Comparison of ENCODE assay signal across 8 mouse cellular contexts in the genomic region with DNA sequence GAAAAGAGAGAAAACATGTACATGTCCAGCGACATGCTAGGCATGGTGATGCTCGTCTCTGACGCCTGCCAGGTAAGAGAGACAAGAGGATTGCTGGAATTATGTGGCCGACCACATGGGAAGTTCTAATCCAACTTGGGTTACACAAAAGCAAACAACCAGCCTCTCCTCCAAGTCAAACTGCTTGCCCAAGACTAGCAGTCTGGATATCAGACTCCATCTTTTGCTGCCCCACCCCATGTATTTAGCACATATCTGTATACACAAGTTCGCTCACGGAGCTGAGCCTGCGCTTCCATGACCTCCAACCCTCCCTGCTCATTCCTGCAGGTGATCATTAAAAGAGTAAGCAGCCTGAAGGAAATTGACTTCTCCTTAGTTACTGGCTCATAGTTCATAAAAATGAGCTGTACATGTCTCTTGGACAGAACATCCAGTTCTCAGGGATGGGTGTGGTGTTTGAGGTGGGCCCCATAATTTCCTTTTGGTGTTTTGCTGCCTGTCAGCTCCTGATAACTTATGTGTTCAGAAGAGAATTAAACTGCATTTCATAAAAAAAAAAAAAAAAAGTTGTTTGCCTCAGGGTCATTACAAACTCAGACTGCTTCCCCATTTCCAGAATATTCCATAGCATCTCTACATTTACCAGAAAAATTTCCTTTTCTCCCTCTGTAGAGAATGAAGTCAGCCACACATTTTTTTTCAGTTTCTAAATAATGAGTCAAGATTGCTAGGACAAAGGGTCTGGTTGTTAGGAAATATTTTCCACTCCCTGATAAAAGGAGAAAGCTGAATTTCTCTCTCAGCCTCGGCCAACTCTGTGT. TPM values are rescaled to one million over a fixed set of nuclear protein-coding genes. Genes with fewer than 3 reads are reported as not detected.
DNase-seq lines count a peak whose midpoint lies in the region; ATAC-seq and TF ChIP-seq lines count a peak whose summit lies in the region.

No protein-coding gene starts in this region.

- peak overlapping the region; percentile 76; the same call in 1 of the 2 replicates for H3K4me3 ChIP-seq in G1E (ENCODE audit: low read depth, low read length)
- peak overlapping the region; percentile 82 for H3K4me3 ChIP-seq in heart, embryonic 15.5 days
- peak overlapping the region; percentile 59 for H3K4me3 ChIP-seq in liver, embryonic 11.5 days (ENCODE audit: low read depth, low read length)
- H3K4me3 ChIP-seq in stomach, embryonic 15.5 days (replicated peaks) = peak overlapping the region; percentile 74

- H3K27me3 ChIP-seq in G1E (ENCODE audit: insufficient read depth, low read length) = peaks cover 9% of the 10 kb centered on the region
- peaks cover 3% of the 10 kb centered on the region; the same call in 1 of the 2 replicates for H3K27me3 ChIP-seq in heart, embryonic 15.5 days
- peaks cover 4% of the 10 kb centered on the region; the same call in 1 of the 2 replicates for H3K27me3 ChIP-seq in liver, embryonic 11.5 days (replicated peaks; ENCODE audit: control insufficient read depth, insufficient read depth, low read length)
- H3K27me3 ChIP-seq in stomach, embryonic 15.5 days (replicated peaks) = no peaks in the 10 kb centered on the region

- peak overlapping the region; percentile 92 for H3K4me2 ChIP-seq in heart, embryonic 15.5 days
- H3K4me2 ChIP-seq in liver, embryonic 11.5 days = peak overlapping the region; percentile 99
- H3K4me2 ChIP-seq in stomach, embryonic 15.5 days = peak overlapping the region; percentile 98

- H3K27ac ChIP-seq in heart, embryonic 15.5 days = peak overlapping the region; percentile 86
- H3K27ac ChIP-seq in liver, embryonic 11.5 days (ENCODE audit: low read depth, low read length) = peak overlapping the region; percentile 79
- peak overlapping the region; percentile 84 for H3K27ac ChIP-seq in stomach, embryonic 15.5 days

- no peaks in the 10 kb centered on the region for H3K36me3 ChIP-seq in G1E (replicated peaks)
- no peaks in the 10 kb centered on the region for H3K36me3 ChIP-seq in heart, embryonic 15.5 days
- no peaks in the 10 kb centered on the region for H3K36me3 ChIP-seq in liver, embryonic 11.5 days (ENCODE audit: control insufficient read depth, insufficient read depth, low read length)
- no peaks in the 10 kb centered on the region for H3K36me3 ChIP-seq in stomach, embryonic 15.5 days

- peak; percentile 55 for DNase-seq in G1E (ENCODE audit: low spot score)
- peak; percentile 89 for DNase-seq in c-Kit-positive CD71-positive TER-119-negative erythroid progenitor cells, embryonic 14.5 days (ENCODE audit: low read depth)
- DNase-seq in liver, embryonic 11.5 days (ENCODE audit: low spot score) = no peak
- DNase-seq in frontal cortex, postnatal 36 days (ENCODE audit: low spot score in 2 of 2) = no peak
- no peak for DNase-seq in cerebellum, adult 18-20 months
- no peak for DNase-seq in adrenal gland, postnatal 36 days

- no peak for TF ChIP-seq CTCF in G1E (IDR thresholded peaks at IDR 0.05; ENCODE audit: low read depth, low read length)

- no peak overlapping the region for H3K9ac ChIP-seq in heart, embryonic 15.5 days
- H3K9ac ChIP-seq in liver, embryonic 11.5 days (ENCODE audit: low read depth, low read length) = peak overlapping the region; percentile 54
- no peak overlapping the region for H3K9ac ChIP-seq in stomach, embryonic 15.5 days

- ATAC-seq in G1E (ENCODE audit: extremely low read depth, insufficient number of reproducible peaks, low FRiP score, poor library complexity, severe bottlenecking) = peak; percentile 40; the same call in 1 of the 2 replicates
- no peak for ATAC-seq in heart, embryonic 15.5 days (replicated peaks; ENCODE audit: insufficient number of reproducible peaks, insufficient read depth, low FRiP score, low read depth)
- ATAC-seq in liver, embryonic 11.5 days (replicated peaks; ENCODE audit: low FRiP score) = peak; percentile 67
- no peak for ATAC-seq in stomach, embryonic 15.5 days (ENCODE audit: insufficient read depth, low FRiP score, low read depth)

- 69% methylated on average over 8 of the region's 8 CpGs for WGBS in heart, embryonic 15.5 days
- WGBS in liver, embryonic 11.5 days = 51% methylated on average over 8 of the region's 8 CpGs
- WGBS in stomach, embryonic 15.5 days = 64% methylated on average over 8 of the region's 8 CpGs

- no peaks in the 10 kb centered on the region for H3K9me3 ChIP-seq in G1E (replicated peaks)
- H3K9me3 ChIP-seq in heart, embryonic 15.5 days (replicated peaks) = no peaks in the 10 kb centered on the region
- H3K9me3 ChIP-seq in liver, embryonic 11.5 days (ENCODE audit: control insufficient read depth, low read length) = no peaks in the 10 kb centered on the region
- no peaks in the 10 kb centered on the region for H3K9me3 ChIP-seq in stomach, embryonic 15.5 days

- H3K4me1 ChIP-seq in G1E (ENCODE audit: insufficient read depth, low read depth, low read length) = peaks cover 46% of the 10 kb centered on the region
- H3K4me1 ChIP-seq in heart, embryonic 15.5 days (replicated peaks) = peaks cover 50% of the 10 kb centered on the region
- H3K4me1 ChIP-seq in liver, embryonic 11.5 days (replicated peaks; ENCODE audit: control insufficient read depth, insufficient read depth, low read length) = peaks cover 37% of the 10 kb centered on the region
- H3K4me1 ChIP-seq in stomach, embryonic 15.5 days = peaks cover 12% of the 10 kb centered on the region

RNA-seq across cellular contexts. Expression of a gene that starts 0.7 kb away (rescaled TPM):
- total RNA-seq in G1E (2014; fragmentation: Nextera tagmentation) (not detected in 2 replicates), G1E (2017) (not detected in 2 replicates)
- polyA plus RNA-seq in G1E (2012) = not detected in 2 replicates
- polyA plus RNA-seq in heart, embryonic 15.5 days (2015; fragmentation: Nextera tagmentation; extraction: Ambion mirVana) = 0.29 and 0.37 TPM in 2 replicates
- 0.23 TPM in 1 of 2 replicates, not detected in the other for polyA plus RNA-seq in liver, embryonic 11.5 days (2014; fragmentation: Nextera tagmentation; extraction: Ambion mirVana)
- polyA plus RNA-seq in stomach, embryonic 15.5 days (2015; fragmentation: Nextera tagmentation; extraction: Ambion mirVana) = 0.17 and 0.22 TPM in 2 replicates
- total RNA-seq in adrenal gland, postnatal 36 days (2021) = 1 to 10 TPM; 1.1 to 2.1 TPM

RNA-seq across cellular contexts. Expression of a gene that starts 26.3 kb away (rescaled TPM):
- total RNA-seq in G1E (2014; fragmentation: Nextera tagmentation) = 4.4 and 4.9 TPM in 2 replicates
- 0.58 and 1.7 TPM in 2 replicates for total RNA-seq in G1E (2017)
- polyA plus RNA-seq in G1E (2012) = 0.07 and 0.10 TPM in 2 replicates
- polyA plus RNA-seq in heart, embryonic 15.5 days (2015; fragmentation: Nextera tagmentation; extraction: Ambion mirVana) = 53.9 and 55.8 TPM in 2 replicates
- polyA plus RNA-seq in liver, embryonic 11.5 days (2014; fragmentation: Nextera tagmentation; extraction: Ambion mirVana) = 73.4 and 77.6 TPM in 2 replicates
- polyA plus RNA-seq in stomach, embryonic 15.5 days (2015; fragmentation: Nextera tagmentation; extraction: Ambion mirVana) = 31.2 and 33.4 TPM in 2 replicates
- total RNA-seq in adrenal gland, postnatal 36 days (2021) = 100 to 1,000 TPM in 1 of 2 experiments, 10 to 100 TPM in 1; 85.0 to 104 TPM

RNA-seq across cellular contexts. Expression of a gene that starts 52.2 kb away (rescaled TPM):
- total RNA-seq in G1E (2014; fragmentation: Nextera tagmentation) = not detected in 2 replicates
- 0.87 TPM in 1 of 2 replicates, not detected in the other for total RNA-seq in G1E (2017)
- not detected in 2 replicates for polyA plus RNA-seq in G1E (2012)
- 4.1 and 6.2 TPM in 2 replicates for polyA plus RNA-seq in heart, embryonic 15.5 days (2015; fragmentation: Nextera tagmentation; extraction: Ambion mirVana)
- 8.7 and 10.6 TPM in 2 replicates for polyA plus RNA-seq in liver, embryonic 11.5 days (2014; fragmentation: Nextera tagmentation; extraction: Ambion mirVana)
- 5.0 and 6.8 TPM in 2 replicates for polyA plus RNA-seq in stomach, embryonic 15.5 days (2015; fragmentation: Nextera tagmentation; extraction: Ambion mirVana)
- 1 to 10 TPM; 6.8 to 7.8 TPM for total RNA-seq in adrenal gland, postnatal 36 days (2021)

RNA-seq across cellular contexts. Expression of a gene that starts 53.5 kb away (rescaled TPM):
- total RNA-seq in G1E (2014; fragmentation: Nextera tagmentation) = not detected in 2 replicates
- not detected in 2 replicates for total RNA-seq in G1E (2017)
- polyA plus RNA-seq in G1E (2012) = not detected in 2 replicates
- not detected in 2 replicates for polyA plus RNA-seq in heart, embryonic 15.5 days (2015; fragmentation: Nextera tagmentation; extraction: Ambion mirVana)
- not detected in 2 replicates for polyA plus RNA-seq in liver, embryonic 11.5 days (2014; fragmentation: Nextera tagmentation; extraction: Ambion mirVana)
- polyA plus RNA-seq in stomach, embryonic 15.5 days (2015; fragmentation: Nextera tagmentation; extraction: Ambion mirVana) = not detected in 2 replicates
- not detected for total RNA-seq in adrenal gland, postnatal 36 days (2021)

RNA-seq across cellular contexts. Expression of a gene that starts 56.3 kb away (rescaled TPM):
- total RNA-seq in G1E (2014; fragmentation: Nextera tagmentation) (not detected in 2 replicates), G1E (2017) (0.27 and 0.29 TPM in 2 replicates)
- polyA plus RNA-seq in G1E (2012) = not detected in 2 replicates
- polyA plus RNA-seq in heart, embryonic 15.5 days (2015; fragmentation: Nextera tagmentation; extraction: Ambion mirVana) = 0.10 TPM in 1 of 2 replicates, not detected in the other
- 0.10 TPM in 1 of 2 replicates, not detected in the other for polyA plus RNA-seq in liver, embryonic 11.5 days (2014; fragmentation: Nextera tagmentation; extraction: Ambion mirVana)
- polyA plus RNA-seq in stomach, embryonic 15.5 days (2015; fragmentation: Nextera tagmentation; extraction: Ambion mirVana) = 0.10 TPM in 1 of 2 replicates, not detected in the other
- total RNA-seq in adrenal gland, postnatal 36 days (2021) = under 1 TPM; 0.26 to 0.46 TPM

Comparison
In these comparisons a context has a peak if more than half of its experiments do, and no peak if none do; other contexts are left out.
1. ATAC-seq: peak in G1E (single experiment) and liver, embryonic 11.5 days (single experiment); none in heart, embryonic 15.5 days (single experiment) and stomach, embryonic 15.5 days (single experiment).
2. DNase-seq: peak in G1E (single experiment) and c-Kit-positive CD71-positive TER-119-negative erythroid progenitor cells, embryonic 14.5 days (single experiment); none in liver, embryonic 11.5 days (single experiment), frontal cortex, postnatal 36 days (0 of 2), cerebellum, adult 18-20 months (0 of 2) and adrenal gland, postnatal 36 days (0 of 2).
3. RNA of a gene that starts 26.3 kb away (polyA plus RNA-seq): 73.4 to 77.6 TPM in liver, embryonic 11.5 days, 53.9 to 55.8 TPM in heart, embryonic 15.5 days and 31.2 to 33.4 TPM in stomach, embryonic 15.5 days; 0.07 to 0.10 TPM in G1E; every median in the first group is over 10 times any median in the second.
4. Peak in every context shown above with its lines, with median percentiles within 50 percentile points of each other: H3K4me3 ChIP-seq, H3K27ac ChIP-seq and H3K4me2 ChIP-seq.